Mouse (Mus musculus) heart, postnatal 0 days (tissue): ENCODE results near the gene Rnf187. TPM values are rescaled to one million over a fixed set of nuclear protein-coding genes. Genes with fewer than 3 reads are reported as not detected.

Experiments
- ATAC-seq: fragments of 200-750 bp; cut with Nextera tagmentation; 2 replicates; pipeline ENCODE4 v1.8.0; 2017; ENCODE audit warnings: low read depth, moderate number of reproducible peaks, moderate library complexity; ENCODE audit not compliant: insufficient read depth
- DNase-seq: peaks from one replicate; pipeline ENCODE4 v3.0.0-alpha.2; 2016; ENCODE audit warnings: low spot score
- H3K27ac ChIP-seq: fragments of 300-500 bp; sonication (generic); 2 replicates; pipeline ENCODE4 v1.5.1; 2014; ENCODE audit warnings: low read depth, mild to moderate bottlenecking
- H3K27me3 ChIP-seq: fragments of 300-500 bp; sonication (generic); 2 replicates; pipeline ENCODE4 v1.6.1; 2014; ENCODE audit warnings: low read length, mixed read lengths; ENCODE audit not compliant: control insufficient read depth, insufficient read depth
- H3K36me3 ChIP-seq: fragments of 300-500 bp; sonication (generic); replicated peaks from 2 replicates; pipeline ENCODE4 v1.6.1; 2014; ENCODE audit warnings: low read length, mixed read lengths; ENCODE audit not compliant: control insufficient read depth, insufficient read depth
- H3K4me1 ChIP-seq: fragments of 300-500 bp; sonication (generic); 2 replicates; pipeline ENCODE4 v1.6.1; 2014; ENCODE audit warnings: antibody characterized with exemption; ENCODE audit not compliant: control insufficient read depth, insufficient read depth
- H3K4me2 ChIP-seq: fragments of 300-500 bp; sonication (generic); 2 replicates; pipeline ENCODE4 v1.6.1; 2014; ENCODE audit warnings: low read depth, mild to moderate bottlenecking, low read length, moderate library complexity
- H3K4me3 ChIP-seq: fragments of 300-500 bp; sonication (generic); 2 replicates; pipeline ENCODE4 v1.5.1; 2014; ENCODE audit warnings: low read depth, low read length
- H3K9ac ChIP-seq: fragments of 300-500 bp; sonication (generic); replicated peaks from 2 replicates; pipeline ENCODE4 v1.6.1; 2014; ENCODE audit warnings: low read depth, low read length, mixed read lengths
- H3K9me3 ChIP-seq: fragments of 300-500 bp; sonication (generic); replicated peaks from 2 replicates; pipeline ENCODE4 v1.6.1; 2016; ENCODE audit warnings: low read length; ENCODE audit not compliant: control insufficient read depth
- CTCF ChIP-seq: IDR thresholded peaks from 2 replicates; pipeline ENCODE4 v1.5.1; 2016; ENCODE audit warnings: antibody characterized with exemption, control low read depth, low read depth
- EP300 ChIP-seq: IDR thresholded peaks from 2 replicates; pipeline ENCODE4 v1.6.1; 2016; ENCODE audit warnings: antibody characterized with exemption, low read depth
- WGBS: fragments of 180-500 bp; shearing (Covaris S2); extraction: QIAGEN DNeasy Blood & Tissue Kit; methylation state at CpG from one replicate; pipeline ENCODE4 v1.1.7; 2014; 5-methylcytosine and 5-hydroxymethylcytosine counted together
- microRNA-seq: library from miRNA; unstranded; fragments of <30 nt; microRNA quantifications from one replicate; pipeline ENCODE4, GENCODE M21; 2016
- polyA plus RNA-seq: library from polyadenylated mRNA; unstranded; fragments of >200 nt; fragmentation: Nextera tagmentation; extraction: Ambion mirVana; gene quantifications from 2 replicates; pipeline ENCODE4 v1.2.1, GENCODE M21; 2015
- total RNA-seq: library from RNA; depleted of rRNA; stranded (reverse); fragments of >200 nt; gene quantifications from 2 replicates; pipeline ENCODE4 v1.2.3, GENCODE M21; 2014; ENCODE audit warnings: low replicate concordance; rRNA removed

The Rnf187 gene
- total and polyA plus RNA-seq, 2 experiments from 2014 or later, result 147 to 362 TPM

- no peak for TF ChIP-seq EP300
- no peak for TF ChIP-seq CTCF
- Histone ChIP-seq H3K27me3 (no peaks in the 10 kb centered on the region), H3K4me3 (no peak overlapping the region), H3K36me3 (peaks cover 51% of the 10 kb centered on the region), H3K9ac (no peak overlapping the region), H3K9me3 (no peaks in the 10 kb centered on the region), H3K27ac (no peak overlapping the region), H3K4me1 (no peaks in the 10 kb centered on the region), H3K4me2 (no peak overlapping the region)
- DNase-seq (no peak), ATAC-seq (no peak)
- WGBS, result 73% methylated on average over 10 of the region's 10 CpGs
These were observed 48.2 kb downstream of the Rnf187 start for GRCm38 (mm10) chr11:58890511-58890910.

GRCm38 (mm10) chr11:58883756-58884155, 55.0 kb downstream of the Rnf187 start:
- no peak overlapping the region for H3K9ac ChIP-seq
- WGBS, result 77% methylated on average over 8 of the region's 8 CpGs
- no peak overlapping the region for H3K4me2 ChIP-seq
- no peak overlapping the region for H3K27ac ChIP-seq
- no peaks in the 10 kb centered on the region for H3K27me3 ChIP-seq
- no peak for TF ChIP-seq CTCF
- TF ChIP-seq EP300, result no peak
- no peak for ATAC-seq
- H3K4me1 ChIP-seq, result no peaks in the 10 kb centered on the region
- no peaks in the 10 kb centered on the region for H3K9me3 ChIP-seq
- no peak for DNase-seq
- H3K36me3 ChIP-seq, result peaks cover 32% of the 10 kb centered on the region
- H3K4me3 ChIP-seq, result no peak overlapping the region; the same call in 1 of the 2 replicates

Small RNA genes lying within 50 kb of the gene (microRNA-seq; reads per million reads assigned to microRNA genes)
- gene Gm44313, result not detected

Other genes with a start within 250 kb of the Rnf187 start
- gene Olfr319, start 239.8 kb downstream of the Rnf187 start, total RNA-seq, result not detected in 2 replicates
- not detected in 2 replicates for gene Olfr319, start 239.8 kb downstream of the Rnf187 start, polyA plus RNA-seq
- not detected in 2 replicates for gene Olfr318, start 214.9 kb downstream of the Rnf187 start, total RNA-seq
- gene Olfr318, start 214.9 kb downstream of the Rnf187 start, polyA plus RNA-seq, result not detected in 2 replicates
- not detected in 2 replicates for gene Olfr317, start 199.7 kb downstream of the Rnf187 start, total RNA-seq
- gene Olfr317, start 199.7 kb downstream of the Rnf187 start, polyA plus RNA-seq, result not detected in 2 replicates
- gene Olfr316, start 186.2 kb downstream of the Rnf187 start, total RNA-seq, result not detected in 2 replicates
- not detected in 2 replicates for gene Olfr316, start 186.2 kb downstream of the Rnf187 start, polyA plus RNA-seq
- not detected in 2 replicates for gene Olfr315, start 165.7 kb downstream of the Rnf187 start, total RNA-seq
- not detected in 2 replicates for gene Olfr315, start 165.7 kb downstream of the Rnf187 start, polyA plus RNA-seq
- gene Olfr314, start 156.0 kb downstream of the Rnf187 start, total RNA-seq, result not detected in 2 replicates
- not detected in 2 replicates for gene Olfr314, start 156.0 kb downstream of the Rnf187 start, polyA plus RNA-seq
- not detected in 2 replicates for gene Fam183b, start 137.0 kb downstream of the Rnf187 start, total RNA-seq
- gene Fam183b, start 137.0 kb downstream of the Rnf187 start, polyA plus RNA-seq, result 0.87 and 1.9 TPM in 2 replicates
- 0.12 TPM in 1 of 2 replicates, not detected in the other for gene Olfr313, start 123.9 kb downstream of the Rnf187 start, total RNA-seq
- 0.04 TPM in 1 of 2 replicates, not detected in the other for gene Olfr313, start 123.9 kb downstream of the Rnf187 start, polyA plus RNA-seq
- gene Olfr312, start 109.7 kb downstream of the Rnf187 start, total RNA-seq, result 0.35 TPM in 1 of 2 replicates, not detected in the other
- 0.05 TPM in 1 of 2 replicates, not detected in the other for gene Olfr312, start 109.7 kb downstream of the Rnf187 start, polyA plus RNA-seq
- gene Olfr311, start 99.7 kb downstream of the Rnf187 start, total RNA-seq, result not detected in 2 replicates
- 0.07 TPM in 1 of 2 replicates, not detected in the other for gene Olfr311, start 99.7 kb downstream of the Rnf187 start, polyA plus RNA-seq
- 2.5 and 2.7 TPM in 2 replicates for gene Gm12258, start 91.8 kb downstream of the Rnf187 start, total RNA-seq
- gene Gm12258, start 91.8 kb downstream of the Rnf187 start, polyA plus RNA-seq, result 2.1 and 2.7 TPM in 2 replicates
- 1.4 and 1.5 TPM in 2 replicates for gene 2810021J22Rik, start 71.7 kb downstream of the Rnf187 start, total RNA-seq
- gene 2810021J22Rik, start 71.7 kb downstream of the Rnf187 start, polyA plus RNA-seq, result 2.2 and 3.4 TPM in 2 replicates
- gene Zfp39, start 34.7 kb downstream of the Rnf187 start, total RNA-seq, result 4.1 and 6.6 TPM in 2 replicates
- gene Zfp39, start 34.7 kb downstream of the Rnf187 start, polyA plus RNA-seq, result 2.2 TPM in 2 replicates
- not detected in 2 replicates for gene Btnl10, start 21.0 kb downstream of the Rnf187 start, total RNA-seq
- gene Btnl10, start 21.0 kb downstream of the Rnf187 start, polyA plus RNA-seq, result 0.07 TPM in 1 of 2 replicates, not detected in the other
- 26.3 and 44.3 TPM in 2 replicates for gene Hist3h2ba, start 10.0 kb upstream of the Rnf187 start, total RNA-seq
- gene Hist3h2ba, start 10.0 kb upstream of the Rnf187 start, polyA plus RNA-seq, result 7.0 and 8.2 TPM in 2 replicates
- gene Hist3h2a, start 15.8 kb upstream of the Rnf187 start, total RNA-seq, result 90.4 and 94.8 TPM in 2 replicates
- gene Hist3h2a, start 15.8 kb upstream of the Rnf187 start, polyA plus RNA-seq, result 43.1 and 63.4 TPM in 2 replicates
- gene Trim17, start 15.8 kb upstream of the Rnf187 start, total RNA-seq, result 0.62 TPM in 1 of 2 replicates, not detected in the other
- 0.26 and 0.33 TPM in 2 replicates for gene Trim17, start 15.8 kb upstream of the Rnf187 start, polyA plus RNA-seq
- 36.8 and 37.4 TPM in 2 replicates for gene Trim11, start 39.2 kb upstream of the Rnf187 start, total RNA-seq
- 26.0 and 26.5 TPM in 2 replicates for gene Trim11, start 39.2 kb upstream of the Rnf187 start, polyA plus RNA-seq
- 225 and 245 TPM in 2 replicates for gene Obscn, start 197.5 kb upstream of the Rnf187 start, total RNA-seq
- 106 and 107 TPM in 2 replicates for gene Obscn, start 197.5 kb upstream of the Rnf187 start, polyA plus RNA-seq
- 10.2 and 12.4 TPM in 2 replicates for gene Iba57, start 224.8 kb upstream of the Rnf187 start, total RNA-seq
- gene Iba57, start 224.8 kb upstream of the Rnf187 start, polyA plus RNA-seq, result 10.7 and 11.0 TPM in 2 replicates
- 0.08 and 0.12 TPM in 2 replicates for gene Gjc2, start 244.3 kb upstream of the Rnf187 start, total RNA-seq
- gene Gjc2, start 244.3 kb upstream of the Rnf187 start, polyA plus RNA-seq, result 0.63 and 0.75 TPM in 2 replicates